Mouse (Mus musculus) limb, embryonic 10.5 days (tissue): ENCODE data around the gene Ddx47. TPM values are rescaled to one million over a fixed set of nuclear protein-coding genes. Genes with fewer than 3 reads are reported as not detected.

Experiments
- DNase-seq: peaks from one replicate; pipeline ENCODE4 v3.0.0-alpha.2; 2017; ENCODE audit warnings: low spot score
- H3K27ac ChIP-seq: fragments of 300-500 bp; sonication (generic); 2 replicates; pipeline ENCODE4 v1.5.1; 2016; ENCODE audit warnings: mild to moderate bottlenecking
- H3K27me3 ChIP-seq: fragments of 300-500 bp; sonication (generic); 2 replicates; pipeline ENCODE4 v1.6.1; 2016; ENCODE audit warnings: low read depth, mild to moderate bottlenecking; ENCODE audit not compliant: poor library complexity, severe bottlenecking
- H3K36me3 ChIP-seq: fragments of 300-500 bp; sonication (generic); 2 replicates; pipeline ENCODE4 v1.6.1; 2016; ENCODE audit warnings: mild to moderate bottlenecking, moderate library complexity
- H3K4me1 ChIP-seq: fragments of 300-500 bp; sonication (generic); 2 replicates; pipeline ENCODE4 v1.6.1; 2016
- H3K4me3 ChIP-seq: fragments of 300-500 bp; sonication (generic); 2 replicates; pipeline ENCODE4 v1.5.1; 2016; ENCODE audit warnings: mild to moderate bottlenecking, moderate library complexity
- H3K9me3 ChIP-seq: fragments of 300-500 bp; sonication (generic); replicated peaks from 2 replicates; pipeline ENCODE4 v1.6.1; 2016; ENCODE audit warnings: mild to moderate bottlenecking
- WGBS: fragments of 180-500 bp; shearing (Covaris S2); methylation state at CpG from one replicate; pipeline ENCODE4 v1.1.7; 2016; 5-methylcytosine and 5-hydroxymethylcytosine counted together
- polyA plus RNA-seq: library from polyadenylated mRNA; unstranded; fragments of >200 nt; fragmentation: Nextera tagmentation; extraction: Ambion mirVana; gene quantifications from 2 replicates; pipeline ENCODE4 v1.2.1, GENCODE M21; 2016

The Ddx47 gene
- polyA plus RNA-seq, 1 experiment from 2014 or later: 134 TPM

- 92% methylated on average over 4 of the region's 4 CpGs for WGBS
- no peak overlapping the region for H3K27ac ChIP-seq
- H3K4me3 ChIP-seq: no peak overlapping the region
These were observed 49.3 kb downstream of the Ddx47 start for GRCm38 (mm10) chr6:135060728-135061127.

GRCm38 (mm10) chr6:135064621-135065020 lies 53.2 kb downstream of the Ddx47 start:
- 67% methylated on average over 12 of the region's 12 CpGs for WGBS
- Histone ChIP-seq H3K4me1 (peaks cover 16% of the 10 kb centered on the region), H3K27ac (no peak overlapping the region), H3K27me3 (peaks cover 44% of the 10 kb centered on the region), H3K36me3 (no peaks in the 10 kb centered on the region), H3K4me3 (0 out of 2 replicates have a peak overlapping the region, but pooled peaks have one; percentile 59), H3K9me3 (no peaks in the 10 kb centered on the region)
- no peak for DNase-seq

More at GRCm38 (mm10) chr6:135060728-135061127, 49.3 kb downstream of the Ddx47 start:
- Histone ChIP-seq H3K27me3 (peaks cover 21% of the 10 kb centered on the region), H3K9me3 (no peaks in the 10 kb centered on the region), H3K4me1 (peaks cover 10% of the 10 kb centered on the region), H3K36me3 (no peaks in the 10 kb centered on the region)
- no peak for DNase-seq

GRCm38 (mm10) chr6:135065236-135065957 lies 54.0 kb downstream of the Ddx47 start, which contains the start of gene Gprc5a:
Gene Gprc5a (plus strand): TSS chr6:135065651.
- peaks cover 44% of the 10 kb centered on the region for H3K27me3 ChIP-seq
- under 1% methylated on average over 44 of the region's 44 CpGs for WGBS
- peak within 1 kb of the TSS; percentile 59 for H3K4me3 ChIP-seq
- H3K27ac ChIP-seq: peak within 1 kb of the TSS; percentile 79
- peak; percentile 69 for DNase-seq
- H3K9me3 ChIP-seq: no peaks in the 10 kb centered on the region
- H3K4me1 ChIP-seq: peaks cover 16% of the 10 kb centered on the region
- H3K36me3 ChIP-seq: no peaks in the 10 kb centered on the region

- H3K27me3 ChIP-seq: peaks cover 44% of the 10 kb centered on the region
- DNase-seq: no peak
- no peak overlapping the region for H3K27ac ChIP-seq
- no peaks in the 10 kb centered on the region for H3K36me3 ChIP-seq
- no peaks in the 10 kb centered on the region for H3K9me3 ChIP-seq
- 37% methylated on average over 6 of the region's 6 CpGs for WGBS
- H3K4me1 ChIP-seq: peaks cover 16% of the 10 kb centered on the region
- no peak overlapping the region for H3K4me3 ChIP-seq
These were observed 55.5 kb downstream of the Ddx47 start for GRCm38 (mm10) chr6:135066795-135067445.

GRCm38 (mm10) chr6:135068221-135068620 lies 56.8 kb downstream of the Ddx47 start:
- no peak for DNase-seq
- no peaks in the 10 kb centered on the region for H3K36me3 ChIP-seq
- no peaks in the 10 kb centered on the region for H3K9me3 ChIP-seq
- WGBS: 86% methylated on average over 5 of the region's 5 CpGs
- H3K4me1 ChIP-seq: peaks cover 16% of the 10 kb centered on the region
- peaks cover 44% of the 10 kb centered on the region for H3K27me3 ChIP-seq
- no peak overlapping the region for H3K4me3 ChIP-seq
- no peak overlapping the region for H3K27ac ChIP-seq

GRCm38 (mm10) chr6:135069856-135070255 lies 58.4 kb downstream of the Ddx47 start:
- H3K4me1 ChIP-seq: peaks cover 14% of the 10 kb centered on the region
- WGBS: 74% methylated on average over 6 of the region's 6 CpGs
- no peaks in the 10 kb centered on the region for H3K36me3 ChIP-seq
- H3K9me3 ChIP-seq: no peaks in the 10 kb centered on the region
- DNase-seq: no peak
- no peak overlapping the region for H3K27ac ChIP-seq
- H3K4me3 ChIP-seq: no peak overlapping the region
- H3K27me3 ChIP-seq: peaks cover 31% of the 10 kb centered on the region

- Histone ChIP-seq H3K9me3 (no peaks in the 10 kb centered on the region), H3K4me3 (no peak overlapping the region), H3K4me1 (peaks cover 9% of the 10 kb centered on the region), H3K27ac (no peak overlapping the region), H3K36me3 (no peaks in the 10 kb centered on the region), H3K27me3 (peaks cover 26% of the 10 kb centered on the region)
- no peak for DNase-seq
- WGBS: 86% methylated on average over 2 of the region's 2 CpGs
These were observed 58.9 kb downstream of the Ddx47 start for GRCm38 (mm10) chr6:135070347-135070746.

Other genes with a start within 250 kb of the Ddx47 start
- 8.7 and 10.0 TPM in 2 replicates for gene Dusp16, start 219.0 kb upstream of the Ddx47 start, polyA plus RNA-seq
- 0.79 and 0.99 TPM in 2 replicates for gene Crebl2, start 181.5 kb upstream of the Ddx47 start, polyA plus RNA-seq
- gene Gpr19, start 113.0 kb upstream of the Ddx47 start, polyA plus RNA-seq: 7.8 and 9.7 TPM in 2 replicates
- 8.4 and 10.3 TPM in 2 replicates for gene Cdkn1b, start 91.2 kb upstream of the Ddx47 start, polyA plus RNA-seq
- 2.4 and 3.1 TPM in 2 replicates for gene Apold1, start 29.9 kb upstream of the Ddx47 start, polyA plus RNA-seq
- 1.4 and 1.9 TPM in 2 replicates for gene Gprc5a, start 54.0 kb downstream of the Ddx47 start, polyA plus RNA-seq
- not detected in 2 replicates for gene Gprc5d, start 106.7 kb downstream of the Ddx47 start, polyA plus RNA-seq
- gene Fam234b, start 186.4 kb downstream of the Ddx47 start, polyA plus RNA-seq: 14.0 and 18.7 TPM in 2 replicates
- 3.8 and 4.3 TPM in 2 replicates for gene Hebp1, start 186.4 kb downstream of the Ddx47 start, polyA plus RNA-seq
- gene Gsg1, start 242.7 kb downstream of the Ddx47 start, polyA plus RNA-seq: 0.80 and 1.5 TPM in 2 replicates